Mouse (Mus musculus) liver, adult 2 months (tissue): ENCODE measurements at regions not wholly inside any gene's neighbourhood (a gene's known extent, or its start where the extent isn't known, plus 50 kb on each side); places are given as distances from the start of the nearest gene placed in this dataset.

ENCODE experiments used
- DNase-seq: peaks from one replicate; pipeline ENCODE4 v3.0.0-alpha.2; 2011; ENCODE audit warnings: low read depth, low spot score; ENCODE audit errors: extremely low read depth
- H3K27ac ChIP-seq: fragments of 200-500 bp; replicated peaks from 2 replicates; pipeline ENCODE4 v1.5.1; 2012; ENCODE audit warnings: low read depth, mild to moderate bottlenecking, control low read depth, inconsistent platforms, low read length; ENCODE audit not compliant: insufficient read depth
- H3K27me3 ChIP-seq: fragments of 200-500 bp; 2 replicates; pipeline ENCODE4 v1.6.1; 2012; ENCODE audit warnings: mild to moderate bottlenecking, moderate library complexity, low read length, inconsistent platforms; ENCODE audit not compliant: control insufficient read depth, insufficient read depth
- H3K36me3 ChIP-seq: fragments of 200-500 bp; 2 replicates; pipeline ENCODE4 v1.6.1; 2012; ENCODE audit warnings: low read length, inconsistent platforms; ENCODE audit not compliant: control insufficient read depth, insufficient read depth
- H3K4me1 ChIP-seq: fragments of 200-500 bp; 2 replicates; pipeline ENCODE4 v1.6.1; 2011; ENCODE audit warnings: low read length; ENCODE audit not compliant: control insufficient read depth, insufficient read depth
- H3K4me3 ChIP-seq: fragments of 200-500 bp; 2 replicates; pipeline ENCODE4 v1.5.1; 2011; ENCODE audit warnings: low read depth, mild to moderate bottlenecking, control low read depth, low read length, moderate library complexity; ENCODE audit not compliant: insufficient read depth
- H3K79me2 ChIP-seq: fragments of 200-500 bp; 2 replicates; pipeline ENCODE4 v1.6.1; 2012; ENCODE audit warnings: inconsistent platforms, mild to moderate bottlenecking, low read length, moderate library complexity; ENCODE audit not compliant: control insufficient read depth, insufficient read depth
- H3K9ac ChIP-seq: fragments of 200-500 bp; 2 replicates; pipeline ENCODE4 v1.6.1; 2012; ENCODE audit warnings: low read depth, mild to moderate bottlenecking, control low read depth, inconsistent platforms, low read length
- CTCF ChIP-seq: fragments of 200-500 bp; IDR thresholded peaks from 2 replicates; pipeline ENCODE4 v1.5.1; 2011; ENCODE audit warnings: low read depth, low read length, control low read depth
- POLR2A ChIP-seq: fragments of 200-500 bp; IDR thresholded peaks from 2 replicates; pipeline ENCODE4 v1.6.1; 2011; ENCODE audit warnings: low read length, control low read depth; ENCODE audit not compliant: insufficient read depth; ENCODE audit errors: extremely low read depth
- WGBS: fragments of 180-500 bp; shearing (Covaris S2); methylation state at CpG from one replicate; pipeline ENCODE4 v1.1.7; 2018; 5-methylcytosine and 5-hydroxymethylcytosine counted together

- H3K9ac ChIP-seq, result no peak overlapping the region
- no peaks in the 10 kb centered on the region for H3K4me1 ChIP-seq
- H3K4me3 ChIP-seq, result no peak overlapping the region
- H3K36me3 ChIP-seq, result no peaks in the 10 kb centered on the region
- TF ChIP-seq CTCF (no peak), POLR2A (no peak)
- no peaks in the 10 kb centered on the region for H3K27me3 ChIP-seq
- H3K79me2 ChIP-seq, result no peaks in the 10 kb centered on the region
- no peak overlapping the region for H3K27ac ChIP-seq
- 82% methylated on average over 1 of the region's 1 CpGs for WGBS
- DNase-seq, result no peak
Observed at GRCm38 (mm10) chr2:9141411-9141810, 739.6 kb upstream of the 4930412O13Rik start.

- no peak for DNase-seq
- TF ChIP-seq CTCF, result no peak
- TF ChIP-seq POLR2A, result no peak
- Histone ChIP-seq H3K36me3 (no peaks in the 10 kb centered on the region), H3K27me3 (no peaks in the 10 kb centered on the region), H3K4me3 (no peak overlapping the region), H3K9ac (no peak overlapping the region), H3K79me2 (no peaks in the 10 kb centered on the region), H3K27ac (no peak overlapping the region), H3K4me1 (no peaks in the 10 kb centered on the region)
- 96% methylated on average over 5 of the region's 5 CpGs for WGBS
Observed at GRCm38 (mm10) chr2:9155604-9156003, 725.4 kb upstream of the 4930412O13Rik start.

- Histone ChIP-seq H3K36me3 (no peaks in the 10 kb centered on the region), H3K4me3 (no peak overlapping the region), H3K4me1 (no peaks in the 10 kb centered on the region), H3K27me3 (no peaks in the 10 kb centered on the region), H3K9ac (no peak overlapping the region), H3K79me2 (no peaks in the 10 kb centered on the region), H3K27ac (no peak overlapping the region)
- no peak for DNase-seq
- no peak for TF ChIP-seq POLR2A
Observed at GRCm38 (mm10) chr2:9160181-9160580, 720.9 kb upstream of the 4930412O13Rik start.

GRCm38 (mm10) chr2:9163819-9164560 is 717.1 kb upstream of the 4930412O13Rik start:
- 88% methylated on average over 5 of the region's 5 CpGs for WGBS
- no peak for DNase-seq
- Histone ChIP-seq H3K27ac (no peak overlapping the region), H3K79me2 (no peaks in the 10 kb centered on the region), H3K4me3 (no peak overlapping the region), H3K4me1 (no peaks in the 10 kb centered on the region), H3K36me3 (no peaks in the 10 kb centered on the region), H3K27me3 (no peaks in the 10 kb centered on the region), H3K9ac (no peak overlapping the region)
- no peak for TF ChIP-seq POLR2A
- no peak for TF ChIP-seq CTCF

- H3K27me3 ChIP-seq, result no peaks in the 10 kb centered on the region
- WGBS, result 60% methylated on average over 5 of the region's 5 CpGs
- no peaks in the 10 kb centered on the region for H3K79me2 ChIP-seq
- no peak overlapping the region for H3K9ac ChIP-seq
- no peak overlapping the region for H3K27ac ChIP-seq
- TF ChIP-seq POLR2A, result no peak
- TF ChIP-seq CTCF, result no peak
- no peaks in the 10 kb centered on the region for H3K36me3 ChIP-seq
- no peak overlapping the region for H3K4me3 ChIP-seq
- no peaks in the 10 kb centered on the region for H3K4me1 ChIP-seq
- no peak for DNase-seq
Observed at GRCm38 (mm10) chr2:9182127-9182526, 698.9 kb upstream of the 4930412O13Rik start.

- H3K36me3 ChIP-seq, result no peaks in the 10 kb centered on the region
- H3K27ac ChIP-seq, result no peak overlapping the region
- no peak overlapping the region for H3K9ac ChIP-seq
- H3K79me2 ChIP-seq, result no peaks in the 10 kb centered on the region
- H3K4me3 ChIP-seq, result no peak overlapping the region
- WGBS, result 72% methylated on average over 4 of the region's 4 CpGs
- TF ChIP-seq POLR2A, result no peak
- DNase-seq, result no peak
- H3K27me3 ChIP-seq, result no peaks in the 10 kb centered on the region
- H3K4me1 ChIP-seq, result no peaks in the 10 kb centered on the region
Observed at GRCm38 (mm10) chr2:9184243-9184642, 696.8 kb upstream of the 4930412O13Rik start.
